Mouse (Mus musculus): ENCODE results near the gene Plxdc1. TPM values are rescaled to one million over a fixed set of nuclear protein-coding genes. Genes with fewer than 3 reads are reported as not detected.

Gene Plxdc1
- polyA plus RNA-seq, 1 experiment from 2014 or later, result 0.20 TPM

- H3K36me3 ChIP-seq (ENCODE audit: control insufficient read depth, insufficient read depth, low read length), result peaks cover 11% of the 10 kb centered on the region
- H3K9ac ChIP-seq (ENCODE audit: low read length), result peak within 1 kb of the TSS; percentile 99
- H3K9me3 ChIP-seq (ENCODE audit: control insufficient read depth, low read length), result no peaks in the 10 kb centered on the region
- H3K4me2 ChIP-seq (ENCODE audit: low read depth, low read length, severe bottlenecking), result peak within 1 kb of the TSS; percentile 92
- ATAC-seq (replicated peaks; ENCODE audit: low FRiP score) (peak; percentile 67), DNase-seq (ENCODE audit: low spot score) (peak; percentile 96)
- peaks cover 2% of the 10 kb centered on the region; the same call in 1 of the 2 replicates for H3K4me1 ChIP-seq (replicated peaks; ENCODE audit: control insufficient read depth, insufficient read depth, low read length)
- H3K27ac ChIP-seq (ENCODE audit: low read depth, low read length), result peak within 1 kb of the TSS; percentile 67
- H3K4me3 ChIP-seq (ENCODE audit: low read depth, low read length), result peak within 1 kb of the TSS; percentile 100
- no peaks in the 10 kb centered on the region for H3K27me3 ChIP-seq (ENCODE audit: control insufficient read depth, insufficient read depth, low read length)
- WGBS, result under 1% methylated on average over 69 of the region's 69 CpGs
Observed at GRCm38 (mm10) chr11:98026570-98027296, 40.5 kb upstream of the Plxdc1 start, which contains the start of gene Rpl19. TSS of gene Rpl19 (plus strand) at chr11:98026710.

- Histone ChIP-seq H3K27ac (ENCODE audit: low read depth, low read length) (peak overlapping the region; percentile 67), H3K36me3 (ENCODE audit: control insufficient read depth, insufficient read depth, low read length) (peaks cover 11% of the 10 kb centered on the region), H3K4me2 (ENCODE audit: low read depth, low read length, severe bottlenecking) (peak overlapping the region; percentile 92), H3K27me3 (ENCODE audit: control insufficient read depth, insufficient read depth, low read length) (no peaks in the 10 kb centered on the region), H3K4me3 (ENCODE audit: low read depth, low read length) (peak overlapping the region; percentile 100), H3K9me3 (ENCODE audit: control insufficient read depth, low read length) (no peaks in the 10 kb centered on the region), H3K4me1 (replicated peaks; ENCODE audit: control insufficient read depth, insufficient read depth, low read length) (peaks cover 5% of the 10 kb centered on the region; the same call in 1 of the 2 replicates), H3K9ac (ENCODE audit: low read length) (peak overlapping the region; percentile 99)
- WGBS, result 6% methylated on average over 15 of the region's 15 CpGs
- DNase-seq (ENCODE audit: low spot score), result no peak
- no peak for ATAC-seq (replicated peaks; ENCODE audit: low FRiP score)
Observed at GRCm38 (mm10) chr11:98026248-98026569, 40.0 kb upstream of the Plxdc1 start.

GRCm38 (mm10) chr11:98024516-98024915, 38.3 kb upstream of the Plxdc1 start:
- no peaks in the 10 kb centered on the region for H3K27me3 ChIP-seq (ENCODE audit: control insufficient read depth, insufficient read depth, low read length)
- H3K9ac ChIP-seq (ENCODE audit: low read length), result no peak overlapping the region
- H3K9me3 ChIP-seq (ENCODE audit: control insufficient read depth, low read length), result no peaks in the 10 kb centered on the region
- H3K4me2 ChIP-seq (ENCODE audit: low read depth, low read length, severe bottlenecking), result no peak overlapping the region
- no peak for DNase-seq (ENCODE audit: low spot score)
- H3K36me3 ChIP-seq (ENCODE audit: control insufficient read depth, insufficient read depth, low read length), result peaks cover 9% of the 10 kb centered on the region
- ATAC-seq (replicated peaks; ENCODE audit: low FRiP score), result no peak
- no peak overlapping the region for H3K27ac ChIP-seq (ENCODE audit: low read depth, low read length)
- no peak overlapping the region for H3K4me3 ChIP-seq (ENCODE audit: low read depth, low read length)
- 90% methylated on average over 3 of the region's 3 CpGs for WGBS
- H3K4me1 ChIP-seq (replicated peaks; ENCODE audit: control insufficient read depth, insufficient read depth, low read length), result peaks cover 14% of the 10 kb centered on the region

GRCm38 (mm10) chr11:98022555-98023371, 36.5 kb upstream of the Plxdc1 start, which contains the start of gene Cacnb1:
TSS of gene Cacnb1 (minus strand) at chr11:98023034.
- Histone ChIP-seq H3K27me3 (ENCODE audit: control insufficient read depth, insufficient read depth, low read length) (no peaks in the 10 kb centered on the region), H3K4me1 (replicated peaks; ENCODE audit: control insufficient read depth, insufficient read depth, low read length) (peaks cover 20% of the 10 kb centered on the region), H3K27ac (ENCODE audit: low read depth, low read length) (peak within 1 kb of the TSS; percentile 80), H3K9ac (ENCODE audit: low read length) (peak within 1 kb of the TSS; percentile 85), H3K36me3 (ENCODE audit: control insufficient read depth, insufficient read depth, low read length) (no peaks in the 10 kb centered on the region), H3K9me3 (ENCODE audit: control insufficient read depth, low read length) (no peaks in the 10 kb centered on the region), H3K4me3 (ENCODE audit: low read depth, low read length) (peak within 1 kb of the TSS; percentile 77), H3K4me2 (ENCODE audit: low read depth, low read length, severe bottlenecking) (peak within 1 kb of the TSS; percentile 94)
- DNase-seq (ENCODE audit: low spot score) (peak; percentile 93), ATAC-seq (replicated peaks; ENCODE audit: low FRiP score) (peak; percentile 66)
- 1% methylated on average over 50 of the region's 52 CpGs for WGBS

- DNase-seq (ENCODE audit: low spot score) (no peak), ATAC-seq (replicated peaks; ENCODE audit: low FRiP score) (no peak; the same call in 1 of the 2 replicates)
- H3K4me1 ChIP-seq (replicated peaks; ENCODE audit: control insufficient read depth, insufficient read depth, low read length), result peaks cover 20% of the 10 kb centered on the region
- peak overlapping the region; percentile 85 for H3K9ac ChIP-seq (ENCODE audit: low read length)
- H3K4me2 ChIP-seq (ENCODE audit: low read depth, low read length, severe bottlenecking), result peak overlapping the region; percentile 94
- WGBS, result under 1% methylated on average over 22 of the region's 23 CpGs
- no peaks in the 10 kb centered on the region for H3K27me3 ChIP-seq (ENCODE audit: control insufficient read depth, insufficient read depth, low read length)
- peak overlapping the region; percentile 80 for H3K27ac ChIP-seq (ENCODE audit: low read depth, low read length)
- H3K36me3 ChIP-seq (ENCODE audit: control insufficient read depth, insufficient read depth, low read length), result no peaks in the 10 kb centered on the region
- peak overlapping the region; percentile 77 for H3K4me3 ChIP-seq (ENCODE audit: low read depth, low read length)
- H3K9me3 ChIP-seq (ENCODE audit: control insufficient read depth, low read length), result no peaks in the 10 kb centered on the region
Observed at GRCm38 (mm10) chr11:98022253-98022554, 36.0 kb upstream of the Plxdc1 start.

GRCm38 (mm10) chr11:98021565-98022252, 35.5 kb upstream of the Plxdc1 start:
- peak overlapping the region; percentile 94 for H3K4me2 ChIP-seq (ENCODE audit: low read depth, low read length, severe bottlenecking)
- no peaks in the 10 kb centered on the region for H3K36me3 ChIP-seq (ENCODE audit: control insufficient read depth, insufficient read depth, low read length)
- WGBS, result 4% methylated on average over 33 of the region's 34 CpGs
- DNase-seq (ENCODE audit: low spot score) (peak; percentile 76), ATAC-seq (replicated peaks; ENCODE audit: low FRiP score) (0 out of 2 replicates have a peak, but pooled peaks have one; percentile 1)
- peak overlapping the region; percentile 85 for H3K9ac ChIP-seq (ENCODE audit: low read length)
- no peak overlapping the region; the same call in 1 of the 2 replicates for H3K27ac ChIP-seq (ENCODE audit: low read depth, low read length)
- peak overlapping the region; percentile 77 for H3K4me3 ChIP-seq (ENCODE audit: low read depth, low read length)
- H3K4me1 ChIP-seq (replicated peaks; ENCODE audit: control insufficient read depth, insufficient read depth, low read length), result peaks cover 20% of the 10 kb centered on the region
- H3K27me3 ChIP-seq (ENCODE audit: control insufficient read depth, insufficient read depth, low read length), result no peaks in the 10 kb centered on the region
- no peaks in the 10 kb centered on the region for H3K9me3 ChIP-seq (ENCODE audit: control insufficient read depth, low read length)

GRCm38 (mm10) chr11:98021118-98021517, 34.9 kb upstream of the Plxdc1 start:
- no peak for ATAC-seq (replicated peaks; ENCODE audit: low FRiP score)
- whole genome bisulfite sequencing, result 60% methylated on average over 2 of the region's 2 CpGs
- H3K27me3 ChIP-seq (ENCODE audit: control insufficient read depth, insufficient read depth, low read length), result no peaks in the 10 kb centered on the region
- peak overlapping the region; percentile 94 for H3K4me2 ChIP-seq (ENCODE audit: low read depth, low read length, severe bottlenecking)
- H3K9me3 ChIP-seq (ENCODE audit: control insufficient read depth, low read length), result no peaks in the 10 kb centered on the region
- peak overlapping the region; percentile 77 for H3K4me3 ChIP-seq (ENCODE audit: low read depth, low read length)
- peaks cover 20% of the 10 kb centered on the region for H3K4me1 ChIP-seq (replicated peaks; ENCODE audit: control insufficient read depth, insufficient read depth, low read length)
- no peak overlapping the region; the same call in 1 of the 2 replicates for H3K9ac ChIP-seq (ENCODE audit: low read length)
- no peak overlapping the region for H3K27ac ChIP-seq (ENCODE audit: low read depth, low read length)
- no peaks in the 10 kb centered on the region for H3K36me3 ChIP-seq (ENCODE audit: control insufficient read depth, insufficient read depth, low read length)
- no peak for DNase-seq (ENCODE audit: low spot score)

- WGBS, result 70% methylated on average over 1 of the region's 1 CpGs
- H3K36me3 ChIP-seq (ENCODE audit: control insufficient read depth, insufficient read depth, low read length), result no peaks in the 10 kb centered on the region
- H3K4me3 ChIP-seq (ENCODE audit: low read depth, low read length), result no peak overlapping the region
- peaks cover 20% of the 10 kb centered on the region for H3K4me1 ChIP-seq (replicated peaks; ENCODE audit: control insufficient read depth, insufficient read depth, low read length)
- H3K4me2 ChIP-seq (ENCODE audit: low read depth, low read length, severe bottlenecking), result peak overlapping the region; percentile 26; the same call in 1 of the 2 replicates
- no peak overlapping the region for H3K9ac ChIP-seq (ENCODE audit: low read length)
- ATAC-seq (replicated peaks; ENCODE audit: low FRiP score) (no peak), DNase-seq (ENCODE audit: low spot score) (no peak)
- H3K27me3 ChIP-seq (ENCODE audit: control insufficient read depth, insufficient read depth, low read length), result no peaks in the 10 kb centered on the region
- H3K27ac ChIP-seq (ENCODE audit: low read depth, low read length), result no peak overlapping the region
- H3K9me3 ChIP-seq (ENCODE audit: control insufficient read depth, low read length), result no peaks in the 10 kb centered on the region
Observed at GRCm38 (mm10) chr11:98020710-98021109, 34.5 kb upstream of the Plxdc1 start.

All from forebrain, embryonic 11.5 days (tissue).